Mouse (Mus musculus) thymus, adult 18-20 months (tissue): ENCODE data around the gene Nfxl1.

Source experiments
- DNase-seq, 2 experiments: peaks; one replicate each; pipeline ENCODE4 v3.0.0; 2022; ENCODE audit warnings: mixed read lengths in 2 of 2

The Nfxl1 gene

GRCm38 (mm10) chr5:72498271-72498670 lies 61.2 kb downstream of the Nfxl1 start:
- no peak for DNase-seq

- no peak for DNase-seq
These were observed 62.7 kb downstream of the Nfxl1 start for GRCm38 (mm10) chr5:72496756-72497155.

- no peak for DNase-seq
These were observed 65.6 kb downstream of the Nfxl1 start for GRCm38 (mm10) chr5:72493906-72494305.

GRCm38 (mm10) chr5:72491232-72491631 lies 68.3 kb downstream of the Nfxl1 start:
- DNase-seq = no peak

- no peak for DNase-seq
These were observed 79.0 kb downstream of the Nfxl1 start for GRCm38 (mm10) chr5:72480456-72480855.

GRCm38 (mm10) chr5:72472317-72473009 lies 87.0 kb downstream of the Nfxl1 start:
- DNase-seq = no peak

- no peak for DNase-seq
These were observed 87.7 kb downstream of the Nfxl1 start for GRCm38 (mm10) chr5:72471746-72472145.

GRCm38 (mm10) chr5:72464932-72465331 lies 94.6 kb downstream of the Nfxl1 start:
- no peak for DNase-seq
